Mouse (Mus musculus): ENCODE results near the gene Efcab6. TPM values are rescaled to one million over a fixed set of nuclear protein-coding genes. Genes with fewer than 3 reads are reported as not detected.

Efcab6 gene
- total RNA-seq, 2 experiments from 2014 or later: not detected

Other genes starting within 250 kb of the Efcab6 start
- not detected in 2 replicates for gene Sult4a1, start 40.4 kb upstream of the Efcab6 start, total RNA-seq (2015)
- gene Sult4a1, start 40.4 kb upstream of the Efcab6 start, total RNA-seq (2017): not detected in 2 replicates
- not detected in 2 replicates for gene Pnpla5, start 57.8 kb upstream of the Efcab6 start, total RNA-seq (2015)
- not detected in 2 replicates for gene Pnpla5, start 57.8 kb upstream of the Efcab6 start, total RNA-seq (2017)
- gene Pnpla3, start 102.5 kb upstream of the Efcab6 start, total RNA-seq (2015): not detected in 2 replicates
- not detected in 2 replicates for gene Pnpla3, start 102.5 kb upstream of the Efcab6 start, total RNA-seq (2017)
- 25.7 and 30.5 TPM in 2 replicates for gene Samm50, start 126.9 kb upstream of the Efcab6 start, total RNA-seq (2015)
- 26.0 and 26.4 TPM in 2 replicates for gene Samm50, start 126.9 kb upstream of the Efcab6 start, total RNA-seq (2017)
- gene Parvb, start 166.7 kb upstream of the Efcab6 start, total RNA-seq (2015): 32.7 and 38.8 TPM in 2 replicates
- 9.5 and 10.6 TPM in 2 replicates for gene Parvb, start 166.7 kb upstream of the Efcab6 start, total RNA-seq (2017)